Mouse (Mus musculus) embryo, embryonic 10.5 days (tissue): ENCODE data around the gene Ccdc65.
"Not testable (repeated sequence)": the region's sequence is repeated elsewhere in the genome, so short reads cannot be mapped to it uniquely, and the experiment has no call there.

ENCODE experiments used
- DNase-seq: peaks from one replicate; pipeline ENCODE4 v3.0.0-alpha.2; 2015; ENCODE audit warnings: low spot score

Gene Ccdc65

GRCm38 (mm10) chr15:98737881-98738280 lies 29.9 kb downstream of the Ccdc65 start:
- peak; percentile 30 for DNase-seq

- DNase-seq, result no peak
These were observed 30.8 kb downstream of the Ccdc65 start for GRCm38 (mm10) chr15:98738796-98739195.

- DNase-seq, result no peak
These were observed 32.2 kb downstream of the Ccdc65 start for GRCm38 (mm10) chr15:98740219-98740618.

GRCm38 (mm10) chr15:98742766-98743428 lies 34.9 kb downstream of the Ccdc65 start:
- no peak for DNase-seq

DNA sequence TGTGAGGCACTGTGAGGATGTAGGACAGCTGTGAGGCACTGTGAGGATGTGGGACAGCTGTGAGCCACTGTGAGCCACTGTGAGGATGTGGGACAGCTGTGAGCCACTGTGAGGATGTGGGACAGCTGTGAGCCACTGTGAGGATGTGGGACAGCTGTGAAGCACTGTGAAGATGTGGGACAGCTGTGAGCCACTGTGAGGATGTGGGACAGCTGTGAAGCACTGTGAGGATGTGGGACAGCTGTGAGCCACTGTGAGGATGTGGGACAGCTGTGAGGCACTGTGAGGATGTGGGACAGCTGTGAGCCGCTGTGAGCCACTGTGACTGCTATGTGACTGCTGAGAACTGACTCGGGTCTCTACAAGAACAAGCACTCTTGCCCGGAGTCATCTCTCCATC lies 35.9 kb downstream of the Ccdc65 start:
- DNase-seq, result not testable (repeated sequence)

DNA sequence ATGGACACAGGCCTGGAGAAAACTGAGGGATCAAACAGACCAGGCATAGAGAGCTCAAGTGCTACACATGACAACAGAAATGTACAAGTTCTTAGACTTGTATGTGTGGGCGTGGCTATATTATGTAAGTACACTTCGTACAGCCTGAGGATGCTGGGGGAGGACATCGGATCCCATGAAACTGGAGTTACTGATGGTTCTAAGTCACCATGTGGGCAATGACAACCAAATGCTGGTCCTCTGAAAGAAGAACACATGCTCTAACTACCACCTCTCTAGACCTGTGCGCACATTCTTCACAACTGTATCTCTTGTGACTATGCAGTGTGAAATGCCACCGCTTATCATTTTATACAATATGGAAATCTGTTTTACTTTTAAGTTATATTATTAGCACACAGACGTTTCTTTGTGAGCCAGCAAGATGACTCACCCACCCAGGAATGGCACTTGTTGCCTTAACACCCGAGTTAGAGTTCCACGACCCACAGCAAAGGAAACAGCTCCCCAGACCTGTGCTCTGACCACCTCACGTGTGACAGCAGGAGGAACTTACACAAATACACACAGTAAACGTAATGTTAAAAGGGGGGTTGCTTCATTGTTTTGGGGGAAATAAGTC lies 38.4 kb downstream of the Ccdc65 start:
- DNase-seq, result no peak

DNA sequence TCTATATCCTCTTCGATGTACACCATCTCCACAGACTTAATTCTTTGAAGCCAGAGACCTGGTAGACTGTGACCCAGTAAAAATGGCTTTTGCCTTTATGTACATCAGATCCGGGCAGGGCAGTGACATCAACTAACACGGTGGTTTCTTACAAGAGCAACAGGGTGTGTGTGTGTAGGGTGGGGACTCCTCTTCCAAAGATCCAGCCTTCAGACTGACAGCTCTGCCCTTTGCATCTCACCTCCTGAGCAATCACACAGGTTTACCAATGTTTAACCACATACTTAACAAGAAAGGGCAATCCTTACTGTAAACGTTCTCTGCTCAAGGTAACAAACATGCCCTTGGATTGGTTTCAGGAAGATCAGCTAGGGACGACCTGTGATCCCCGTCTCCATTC lies 39.3 kb downstream of the Ccdc65 start:
- DNase-seq, result no peak

GRCm38 (mm10) chr15:98749093-98749492 lies 41.1 kb downstream of the Ccdc65 start:
- DNase-seq, result no peak

GRCm38 (mm10) chr15:98753021-98753423 lies 45.0 kb downstream of the Ccdc65 start:
- no peak for DNase-seq

- DNase-seq, result no peak
These were observed 46.1 kb downstream of the Ccdc65 start for GRCm38 (mm10) chr15:98754125-98754524.

GRCm38 (mm10) chr15:98762201-98762621 lies 54.2 kb downstream of the Ccdc65 start:
- DNase-seq, result peak; percentile 84

GRCm38 (mm10) chr15:98762670-98763529 lies 54.9 kb downstream of the Ccdc65 start, which contains the start of gene Arf3:
Arf3 (minus strand) TSS chr15:98763214.
- DNase-seq, result peak; percentile 97

GRCm38 (mm10) chr15:98765929-98766328 lies 57.9 kb downstream of the Ccdc65 start:
- no peak for DNase-seq

DNA sequence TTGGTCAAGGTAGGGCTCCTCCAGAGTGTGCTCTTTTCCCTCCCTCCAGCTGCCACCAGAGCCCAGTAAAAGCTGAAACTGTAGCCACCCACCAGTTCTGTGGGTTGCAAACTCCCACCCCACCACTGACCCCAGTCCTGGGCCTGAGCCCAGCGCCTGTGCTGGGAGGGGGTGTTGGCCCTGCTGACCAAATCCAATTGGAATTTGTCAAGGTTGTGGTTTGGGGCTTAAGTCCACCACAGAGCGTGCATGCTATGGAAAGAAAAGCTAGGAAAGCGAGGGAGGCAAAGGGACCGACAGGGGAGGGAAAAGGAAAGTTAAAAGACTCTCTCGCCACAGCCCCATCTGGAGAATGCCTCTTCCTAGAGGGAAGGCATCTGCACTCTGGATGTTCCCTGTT lies 60.3 kb downstream of the Ccdc65 start:
- DNase-seq, result no peak

- no peak for DNase-seq
These were observed 63.9 kb downstream of the Ccdc65 start for GRCm38 (mm10) chr15:98771813-98772425.

- peak; percentile 61 for DNase-seq
These were observed 64.7 kb downstream of the Ccdc65 start for GRCm38 (mm10) chr15:98772511-98773211.
